Mouse (Mus musculus): ENCODE measurements around the gene Col13a1. TPM values are rescaled to one million over a fixed set of nuclear protein-coding genes. Genes with fewer than 3 reads are reported as not detected.

The Col13a1 gene
- total and polyA plus RNA-seq, 2 experiments: 0.73 to 3.1 TPM

DNA sequence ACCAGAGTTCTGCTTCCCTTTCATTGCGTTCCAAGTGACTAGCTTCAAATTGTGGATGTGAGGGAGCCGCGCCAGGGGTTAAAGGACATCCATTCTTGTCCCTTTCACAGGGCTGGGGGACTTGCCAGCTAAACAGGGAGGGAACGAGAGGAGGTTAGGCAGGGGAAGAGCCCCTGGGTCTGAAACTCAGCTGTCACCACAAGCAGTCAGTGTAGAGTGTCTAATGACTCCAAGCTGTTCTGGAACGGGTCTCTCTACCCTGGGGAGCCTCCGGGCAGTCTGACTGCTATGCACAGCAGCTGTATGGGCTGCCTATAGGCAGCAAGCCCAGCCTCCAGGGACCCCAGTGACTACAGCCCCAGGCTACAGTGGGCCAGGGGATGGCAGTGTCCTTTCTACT is 38.0 kb upstream of the Col13a1 start:
- no peaks in the 10 kb centered on the region for H3K4me1 ChIP-seq (ENCODE audit: control insufficient read depth, insufficient read depth, low read length)
- WGBS: 72% methylated on average over 6 of the region's 6 CpGs
- no peaks in the 10 kb centered on the region for H3K36me3 ChIP-seq (ENCODE audit: control insufficient read depth, insufficient read depth, low read length)
- no peak overlapping the region for H3K27ac ChIP-seq (replicated peaks; ENCODE audit: insufficient read depth, low read depth, low read length)
- TF ChIP-seq CTCF (IDR thresholded peaks at IDR 0.05; ENCODE audit: low read depth, low read length) (no peak), POLR2A (IDR thresholded peaks at IDR 0.05; ENCODE audit: extremely low read depth, insufficient read depth, low read length) (no peak)
- H3K79me2 ChIP-seq (ENCODE audit: control insufficient read depth, insufficient read depth, low read length): no peaks in the 10 kb centered on the region
- H3K27me3 ChIP-seq (ENCODE audit: control insufficient read depth, insufficient read depth, low read length): no peaks in the 10 kb centered on the region
- DNase-seq (ENCODE audit: extremely low read depth, low read depth, low spot score): no peak
- H3K9ac ChIP-seq (ENCODE audit: low read depth, low read length): no peak overlapping the region
- no peak overlapping the region for H3K4me3 ChIP-seq (ENCODE audit: insufficient read depth, low read depth, low read length)

DNA sequence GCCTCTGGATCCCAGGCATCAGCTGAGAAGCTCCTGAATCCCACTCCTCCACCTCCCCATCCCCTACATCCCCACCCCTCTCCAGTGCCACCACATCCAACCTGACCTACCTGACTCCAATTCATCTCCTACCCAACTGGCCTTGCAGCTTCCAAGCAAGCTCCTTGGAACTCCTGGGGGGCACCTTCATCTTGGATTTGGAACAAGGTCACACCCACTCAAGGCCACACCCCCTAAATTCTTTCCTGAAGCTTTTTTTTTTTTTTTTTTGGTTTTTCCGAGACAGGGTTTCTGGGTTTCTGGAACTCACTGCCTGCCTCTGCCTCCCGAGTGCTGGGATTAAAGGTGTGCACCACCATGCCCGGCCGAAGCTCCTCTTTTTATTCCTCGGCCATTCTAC is 34.3 kb upstream of the Col13a1 start:
- Histone ChIP-seq H3K79me2 (ENCODE audit: control insufficient read depth, insufficient read depth, low read length) (no peaks in the 10 kb centered on the region), H3K4me3 (ENCODE audit: insufficient read depth, low read depth, low read length) (no peak overlapping the region), H3K27ac (replicated peaks; ENCODE audit: insufficient read depth, low read depth, low read length) (no peak overlapping the region), H3K4me1 (ENCODE audit: control insufficient read depth, insufficient read depth, low read length) (no peaks in the 10 kb centered on the region), H3K27me3 (ENCODE audit: control insufficient read depth, insufficient read depth, low read length) (no peaks in the 10 kb centered on the region), H3K9ac (ENCODE audit: low read depth, low read length) (no peak overlapping the region), H3K36me3 (ENCODE audit: control insufficient read depth, insufficient read depth, low read length) (no peaks in the 10 kb centered on the region)
- no peak for DNase-seq (ENCODE audit: extremely low read depth, low read depth, low spot score)
- TF ChIP-seq POLR2A (IDR thresholded peaks at IDR 0.05; ENCODE audit: extremely low read depth, insufficient read depth, low read length) (no peak), CTCF (IDR thresholded peaks at IDR 0.05; ENCODE audit: low read depth, low read length) (no peak)
- WGBS: 86% methylated on average over 5 of the region's 5 CpGs

DNA sequence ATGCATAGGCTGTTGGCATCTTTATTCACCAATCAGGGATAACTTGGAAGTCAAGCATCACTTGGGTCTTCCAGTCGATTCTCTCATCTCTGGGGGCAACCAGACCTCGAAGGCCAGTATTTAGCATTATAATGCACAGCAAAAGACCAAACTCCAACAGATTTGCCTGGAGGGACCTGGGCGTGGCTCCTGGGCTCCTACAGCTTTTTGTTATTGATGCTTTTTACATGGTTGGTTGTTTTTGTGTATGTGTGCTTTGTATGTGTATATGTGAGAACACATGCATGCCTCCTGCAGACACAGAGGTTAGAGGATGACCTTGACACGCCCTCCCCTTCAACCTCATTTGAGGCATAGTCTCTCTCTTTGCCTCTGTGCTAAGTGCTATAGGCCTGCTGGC is 33.5 kb upstream of the Col13a1 start:
- H3K36me3 ChIP-seq (ENCODE audit: control insufficient read depth, insufficient read depth, low read length): no peaks in the 10 kb centered on the region
- WGBS: 77% methylated on average over 4 of the region's 4 CpGs
- H3K4me1 ChIP-seq (ENCODE audit: control insufficient read depth, insufficient read depth, low read length): no peaks in the 10 kb centered on the region
- H3K27ac ChIP-seq (replicated peaks; ENCODE audit: insufficient read depth, low read depth, low read length): no peak overlapping the region
- H3K27me3 ChIP-seq (ENCODE audit: control insufficient read depth, insufficient read depth, low read length): no peaks in the 10 kb centered on the region
- no peak for DNase-seq (ENCODE audit: extremely low read depth, low read depth, low spot score)
- H3K79me2 ChIP-seq (ENCODE audit: control insufficient read depth, insufficient read depth, low read length): no peaks in the 10 kb centered on the region
- H3K4me3 ChIP-seq (ENCODE audit: insufficient read depth, low read depth, low read length): no peak overlapping the region
- TF ChIP-seq POLR2A (IDR thresholded peaks at IDR 0.05; ENCODE audit: extremely low read depth, insufficient read depth, low read length): no peak
- no peak for TF ChIP-seq CTCF (IDR thresholded peaks at IDR 0.05; ENCODE audit: low read depth, low read length)
- no peak overlapping the region for H3K9ac ChIP-seq (ENCODE audit: low read depth, low read length)

DNA sequence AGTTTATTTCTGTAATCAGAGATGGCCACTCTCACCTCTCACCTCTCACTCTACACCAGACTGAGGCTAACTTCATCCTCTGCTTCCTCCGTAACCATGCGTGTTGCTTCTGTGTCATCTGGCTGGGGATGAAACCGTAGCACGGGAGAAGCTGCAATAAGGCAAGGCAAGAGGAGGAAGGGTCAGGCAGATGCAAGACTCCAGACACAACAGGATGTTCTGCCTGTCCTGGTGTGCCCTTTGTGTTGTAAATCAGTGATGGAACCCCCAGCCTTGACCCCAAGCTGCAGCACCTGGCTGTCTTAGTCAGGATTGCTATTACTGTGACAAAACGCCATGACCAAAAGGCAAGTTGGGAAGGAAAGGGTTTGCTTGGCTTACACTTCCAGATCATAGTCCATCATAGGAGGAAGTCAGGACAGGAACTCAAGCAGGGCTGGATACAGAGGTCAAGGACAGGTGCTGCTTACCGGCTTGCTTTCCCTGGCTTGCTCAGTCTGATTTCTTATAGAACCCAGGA is 31.1 kb upstream of the Col13a1 start:
- Histone ChIP-seq H3K27ac (replicated peaks; ENCODE audit: insufficient read depth, low read depth, low read length) (no peak overlapping the region), H3K4me3 (ENCODE audit: insufficient read depth, low read depth, low read length) (no peak overlapping the region), H3K36me3 (ENCODE audit: control insufficient read depth, insufficient read depth, low read length) (no peaks in the 10 kb centered on the region), H3K9ac (ENCODE audit: low read depth, low read length) (no peak overlapping the region), H3K4me1 (ENCODE audit: control insufficient read depth, insufficient read depth, low read length) (no peaks in the 10 kb centered on the region), H3K27me3 (ENCODE audit: control insufficient read depth, insufficient read depth, low read length) (no peaks in the 10 kb centered on the region), H3K79me2 (ENCODE audit: control insufficient read depth, insufficient read depth, low read length) (no peaks in the 10 kb centered on the region)
- DNase-seq (ENCODE audit: extremely low read depth, low read depth, low spot score): no peak
- WGBS: 63% methylated on average over 6 of the region's 6 CpGs
- TF ChIP-seq CTCF (IDR thresholded peaks at IDR 0.05; ENCODE audit: low read depth, low read length) (no peak), POLR2A (IDR thresholded peaks at IDR 0.05; ENCODE audit: extremely low read depth, insufficient read depth, low read length) (no peak)

DNA sequence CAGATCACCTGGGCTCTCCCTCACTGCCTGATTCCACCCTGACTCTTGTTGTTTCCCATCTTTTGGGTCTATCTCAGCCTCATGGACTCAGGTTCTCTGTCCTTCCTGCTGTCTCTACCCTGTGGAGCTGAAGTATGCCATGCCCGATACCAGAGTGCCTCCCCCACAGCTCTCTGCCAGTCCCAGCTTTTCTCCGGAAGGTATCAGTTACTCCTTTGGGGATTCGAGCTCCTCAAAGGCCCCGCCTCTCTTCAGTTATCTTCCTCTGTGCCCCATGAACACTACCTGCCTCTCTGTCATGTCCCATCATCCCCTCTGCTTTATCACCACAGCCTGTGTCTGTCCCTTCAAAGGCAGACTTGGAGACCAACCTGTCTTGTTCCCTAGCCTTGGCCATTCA is 29.1 kb upstream of the Col13a1 start:
- no peaks in the 10 kb centered on the region for H3K4me1 ChIP-seq (ENCODE audit: control insufficient read depth, insufficient read depth, low read length)
- no peaks in the 10 kb centered on the region for H3K27me3 ChIP-seq (ENCODE audit: control insufficient read depth, insufficient read depth, low read length)
- no peaks in the 10 kb centered on the region for H3K79me2 ChIP-seq (ENCODE audit: control insufficient read depth, insufficient read depth, low read length)
- H3K27ac ChIP-seq (replicated peaks; ENCODE audit: insufficient read depth, low read depth, low read length): no peak overlapping the region
- WGBS: 80% methylated on average over 4 of the region's 4 CpGs
- no peak overlapping the region for H3K4me3 ChIP-seq (ENCODE audit: insufficient read depth, low read depth, low read length)
- TF ChIP-seq POLR2A (IDR thresholded peaks at IDR 0.05; ENCODE audit: extremely low read depth, insufficient read depth, low read length) (no peak), CTCF (IDR thresholded peaks at IDR 0.05; ENCODE audit: low read depth, low read length) (no peak)
- DNase-seq (ENCODE audit: extremely low read depth, low read depth, low spot score): no peak
- no peak overlapping the region for H3K9ac ChIP-seq (ENCODE audit: low read depth, low read length)
- H3K36me3 ChIP-seq (ENCODE audit: control insufficient read depth, insufficient read depth, low read length): no peaks in the 10 kb centered on the region

DNA sequence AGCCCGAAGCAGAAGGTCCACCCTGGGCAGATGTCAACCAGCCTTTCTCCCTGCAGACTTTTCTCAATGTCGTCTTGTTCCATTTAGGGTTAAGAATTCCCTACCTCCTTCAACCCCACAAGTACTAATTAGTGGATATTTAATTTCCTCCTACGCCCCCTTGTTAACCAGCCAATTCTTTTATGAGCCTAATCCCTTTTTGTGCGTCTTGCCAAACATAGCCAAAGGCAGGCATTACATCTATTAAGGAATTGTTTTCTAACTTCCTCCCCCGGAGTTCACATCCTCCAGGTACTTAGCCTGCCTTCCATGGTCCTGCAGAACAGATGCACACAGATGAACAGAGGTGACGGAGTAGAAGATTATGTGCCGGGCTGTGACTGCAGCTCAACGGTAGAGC is 27.5 kb upstream of the Col13a1 start:
- DNase-seq (ENCODE audit: extremely low read depth, low read depth, low spot score): no peak
- 84% methylated on average over 8 of the region's 8 CpGs for WGBS
- H3K36me3 ChIP-seq (ENCODE audit: control insufficient read depth, insufficient read depth, low read length): no peaks in the 10 kb centered on the region
- H3K79me2 ChIP-seq (ENCODE audit: control insufficient read depth, insufficient read depth, low read length): no peaks in the 10 kb centered on the region
- no peak overlapping the region for H3K27ac ChIP-seq (replicated peaks; ENCODE audit: insufficient read depth, low read depth, low read length)
- no peaks in the 10 kb centered on the region for H3K27me3 ChIP-seq (ENCODE audit: control insufficient read depth, insufficient read depth, low read length)
- H3K4me1 ChIP-seq (ENCODE audit: control insufficient read depth, insufficient read depth, low read length): no peaks in the 10 kb centered on the region
- no peak overlapping the region for H3K9ac ChIP-seq (ENCODE audit: low read depth, low read length)
- no peak overlapping the region for H3K4me3 ChIP-seq (ENCODE audit: insufficient read depth, low read depth, low read length)
- TF ChIP-seq POLR2A (IDR thresholded peaks at IDR 0.05; ENCODE audit: extremely low read depth, insufficient read depth, low read length) (no peak), CTCF (IDR thresholded peaks at IDR 0.05; ENCODE audit: low read depth, low read length) (no peak)

Data from liver, adult 2 months (tissue).